Mouse (Mus musculus) midbrain, postnatal 0 days (tissue): ENCODE measurements at regions not wholly inside any gene's neighbourhood (a gene's known extent, or its start where the extent isn't known, plus 50 kb on each side); places are given as distances from the start of the nearest gene placed in this dataset.

Experiments used
- ATAC-seq: fragments of 200-750 bp; cut with Nextera tagmentation; 2 replicates; pipeline ENCODE4 v1.8.0; 2017; ENCODE audit warnings: moderate number of reproducible peaks, mild to moderate bottlenecking, moderate TSS enrichment, moderate library complexity; ENCODE audit not compliant: low FRiP score
- DNase-seq: peaks from one replicate; pipeline ENCODE4 v3.0.0-alpha.2; 2015; ENCODE audit warnings: low spot score
- H3K27ac ChIP-seq: fragments of 300-500 bp; sonication (generic); 2 replicates; pipeline ENCODE4 v1.5.1; 2014; ENCODE audit warnings: low read depth, mild to moderate bottlenecking, low read length, mixed read lengths
- H3K27me3 ChIP-seq: fragments of 300-500 bp; sonication (generic); 2 replicates; pipeline ENCODE4 v1.6.1; 2014; ENCODE audit warnings: low read length, control low read depth, mixed read lengths; ENCODE audit not compliant: insufficient read depth
- H3K36me3 ChIP-seq: fragments of 300-500 bp; sonication (generic); 2 replicates; pipeline ENCODE4 v1.6.1; 2014; ENCODE audit warnings: low read length, control low read depth, mixed read lengths; ENCODE audit not compliant: insufficient read depth
- H3K4me1 ChIP-seq: fragments of 300-500 bp; sonication (generic); 2 replicates; pipeline ENCODE4 v1.6.1; 2014; ENCODE audit warnings: mild to moderate bottlenecking, control low read depth, antibody characterized with exemption, low read length, mixed read lengths; ENCODE audit not compliant: insufficient read depth
- H3K4me2 ChIP-seq: fragments of 300-500 bp; sonication (generic); 2 replicates; pipeline ENCODE4 v1.6.1; 2014; ENCODE audit warnings: low read depth, mild to moderate bottlenecking, low read length, mixed read lengths; ENCODE audit not compliant: poor library complexity, severe bottlenecking
- H3K4me3 ChIP-seq: fragments of 300-500 bp; sonication (generic); 2 replicates; pipeline ENCODE4 v1.5.1; 2014; ENCODE audit warnings: low read depth, mild to moderate bottlenecking, low read length, moderate library complexity
- H3K9ac ChIP-seq: fragments of 300-500 bp; sonication (generic); replicated peaks from 2 replicates; pipeline ENCODE4 v1.6.1; 2014; ENCODE audit warnings: mild to moderate bottlenecking, low read length, moderate library complexity, mixed read lengths; ENCODE audit not compliant: poor library complexity, severe bottlenecking
- H3K9me3 ChIP-seq: fragments of 300-500 bp; sonication (generic); 2 replicates; pipeline ENCODE4 v1.6.1; 2016; ENCODE audit warnings: low read length, control low read depth
- CTCF ChIP-seq: IDR thresholded peaks from 2 replicates; pipeline ENCODE4 v1.5.1; 2016; ENCODE audit warnings: antibody characterized with exemption, mild to moderate bottlenecking
- WGBS: fragments of 180-500 bp; shearing (Covaris S2); extraction: QIAGEN DNeasy Blood & Tissue Kit; methylation state at CpG from one replicate; pipeline ENCODE4 v1.1.7; 2014; 5-methylcytosine and 5-hydroxymethylcytosine counted together

DNA sequence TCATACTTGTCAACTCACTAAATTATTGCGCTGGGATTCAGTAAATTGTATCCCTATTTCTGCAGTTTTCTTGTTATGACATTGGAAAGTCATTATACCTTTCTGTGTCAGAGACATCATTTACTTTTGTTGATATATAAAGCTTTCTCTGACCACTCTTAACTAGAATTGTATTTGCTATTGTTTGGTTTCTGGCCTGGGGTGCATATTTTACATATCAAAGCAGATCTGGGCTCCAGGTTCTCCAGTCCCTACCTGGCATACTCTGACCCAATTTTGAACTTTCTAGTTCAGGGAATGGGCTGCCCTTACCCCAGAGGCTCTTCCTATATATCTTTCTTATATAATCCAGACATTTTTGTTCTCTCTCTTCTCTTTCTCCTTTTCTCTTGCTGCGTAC, 195.8 kb upstream of the Tmeff2 start:
- no peak for DNase-seq
- no peak for TF ChIP-seq CTCF
- H3K9ac ChIP-seq: no peak overlapping the region
- H3K4me1 ChIP-seq: no peaks in the 10 kb centered on the region
- H3K27me3 ChIP-seq: no peaks in the 10 kb centered on the region
- WGBS: 93% methylated on average over 2 of the region's 2 CpGs
- H3K9me3 ChIP-seq: peaks cover 6% of the 10 kb centered on the region; the same call in 1 of the 2 replicates
- H3K4me3 ChIP-seq: no peak overlapping the region
- H3K36me3 ChIP-seq: no peaks in the 10 kb centered on the region
- no peak for ATAC-seq
- no peak overlapping the region for H3K4me2 ChIP-seq
- H3K27ac ChIP-seq: no peak overlapping the region

DNA sequence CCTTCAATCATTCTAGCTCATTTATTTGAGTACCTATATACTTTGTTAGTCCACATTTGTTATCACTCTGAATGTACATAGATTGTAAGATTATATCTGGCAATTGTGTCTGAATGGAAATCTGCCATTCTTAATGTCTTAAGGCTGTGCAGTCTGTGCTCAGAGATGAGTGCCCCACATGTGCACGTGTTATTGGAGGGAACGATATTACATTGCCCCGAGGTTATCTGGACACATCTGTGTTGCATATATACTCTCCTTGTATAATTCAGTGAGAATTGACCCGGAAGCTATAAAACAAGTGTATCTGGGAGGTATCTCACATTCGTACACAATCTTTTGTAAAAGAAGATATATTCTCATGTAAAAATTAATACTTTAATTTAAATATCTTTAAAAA, 155.4 kb upstream of the Tmeff2 start:
- H3K9me3 ChIP-seq: no peaks in the 10 kb centered on the region
- H3K36me3 ChIP-seq: no peaks in the 10 kb centered on the region
- no peak for DNase-seq
- no peak overlapping the region for H3K4me2 ChIP-seq
- TF ChIP-seq CTCF: no peak
- ATAC-seq: no peak
- no peaks in the 10 kb centered on the region for H3K4me1 ChIP-seq
- no peaks in the 10 kb centered on the region for H3K27me3 ChIP-seq
- H3K4me3 ChIP-seq: no peak overlapping the region
- H3K27ac ChIP-seq: no peak overlapping the region
- no peak overlapping the region for H3K9ac ChIP-seq
- 70% methylated on average over 5 of the region's 5 CpGs for WGBS

DNA sequence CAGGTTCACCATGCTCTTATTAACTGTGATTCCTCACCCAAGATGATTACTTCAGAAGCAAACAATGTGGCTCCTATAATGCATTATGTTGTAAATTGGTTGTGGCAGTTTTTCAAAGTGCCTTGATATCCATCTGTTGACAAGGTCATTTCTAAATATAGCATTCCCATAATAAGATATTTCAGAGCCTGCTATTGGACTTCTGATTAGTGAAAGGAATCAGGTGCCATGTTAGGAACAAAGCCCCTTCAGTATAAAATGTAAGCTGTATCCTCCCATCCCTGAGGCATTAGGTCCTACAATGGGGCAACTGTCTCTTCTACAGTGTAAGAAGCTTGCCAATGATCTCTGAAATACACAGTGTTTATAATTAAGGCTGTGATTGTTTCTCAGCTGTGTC, 130.2 kb upstream of the Tmeff2 start:
- H3K4me2 ChIP-seq: no peak overlapping the region
- no peak overlapping the region for H3K9ac ChIP-seq
- no peak for TF ChIP-seq CTCF
- no peaks in the 10 kb centered on the region for H3K4me1 ChIP-seq
- no peak for ATAC-seq
- no peak overlapping the region for H3K27ac ChIP-seq
- no peaks in the 10 kb centered on the region for H3K36me3 ChIP-seq
- DNase-seq: peak; percentile 3
- H3K9me3 ChIP-seq: no peaks in the 10 kb centered on the region
- no peaks in the 10 kb centered on the region for H3K27me3 ChIP-seq
- H3K4me3 ChIP-seq: no peak overlapping the region

DNA sequence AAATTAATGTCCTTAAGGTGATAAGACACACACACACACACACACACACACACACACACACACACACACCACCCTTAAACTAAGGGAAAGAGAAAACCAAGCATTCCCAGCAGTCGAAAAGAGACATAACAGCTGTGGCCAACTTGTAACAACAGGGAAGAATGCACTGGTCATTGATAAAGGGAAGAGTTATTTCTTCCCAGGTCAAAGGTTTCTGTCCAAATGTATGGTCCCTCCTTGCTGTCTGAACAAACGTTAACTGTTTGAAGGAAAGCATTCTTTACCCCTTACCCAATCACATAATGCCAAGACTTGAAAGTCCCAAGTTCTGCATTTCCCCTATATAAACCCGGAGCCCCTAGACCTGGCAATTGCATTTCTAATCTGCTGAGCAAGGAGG, 105.2 kb upstream of the Tmeff2 start:
- no peak for TF ChIP-seq CTCF

DNA sequence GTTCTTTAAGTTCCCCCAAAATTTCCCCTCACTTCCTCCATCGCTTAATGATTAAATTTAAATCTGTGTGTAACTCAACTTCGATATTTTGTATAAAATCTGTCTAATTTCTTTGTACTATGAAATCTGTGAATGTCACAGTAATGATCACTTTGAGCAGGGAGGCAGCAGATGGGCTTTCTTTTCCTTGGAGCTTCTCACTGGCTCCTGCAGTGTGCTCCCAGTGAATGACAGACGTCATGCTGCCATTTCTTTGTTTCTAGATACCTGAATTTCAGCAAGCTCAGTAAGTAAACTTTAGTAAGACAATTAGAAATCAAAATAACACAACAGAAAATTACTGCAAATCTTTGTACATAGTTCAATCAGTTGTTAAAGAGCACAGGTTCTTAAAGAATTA, 102.3 kb upstream of the Tmeff2 start:
- Histone ChIP-seq H3K4me1 (no peaks in the 10 kb centered on the region), H3K9ac (no peak overlapping the region), H3K36me3 (no peaks in the 10 kb centered on the region), H3K4me3 (no peak overlapping the region), H3K27me3 (no peaks in the 10 kb centered on the region), H3K4me2 (no peak overlapping the region), H3K9me3 (no peaks in the 10 kb centered on the region), H3K27ac (no peak overlapping the region)
- ATAC-seq: no peak
- no peak for TF ChIP-seq CTCF
- WGBS: 52% methylated on average over 3 of the region's 3 CpGs
- peak; percentile 4 for DNase-seq

More for the DNA sequence above, 105.2 kb upstream of the Tmeff2 start:
- H3K4me2 ChIP-seq: no peak overlapping the region
- H3K36me3 ChIP-seq: no peaks in the 10 kb centered on the region
- no peaks in the 10 kb centered on the region for H3K4me1 ChIP-seq
- DNase-seq (no peak), ATAC-seq (no peak)
- H3K27ac ChIP-seq: no peak overlapping the region
- H3K9ac ChIP-seq: no peak overlapping the region
- no peak overlapping the region for H3K4me3 ChIP-seq
- H3K9me3 ChIP-seq: no peaks in the 10 kb centered on the region
- H3K27me3 ChIP-seq: no peaks in the 10 kb centered on the region
- WGBS: 79% methylated on average over 3 of the region's 3 CpGs

DNA sequence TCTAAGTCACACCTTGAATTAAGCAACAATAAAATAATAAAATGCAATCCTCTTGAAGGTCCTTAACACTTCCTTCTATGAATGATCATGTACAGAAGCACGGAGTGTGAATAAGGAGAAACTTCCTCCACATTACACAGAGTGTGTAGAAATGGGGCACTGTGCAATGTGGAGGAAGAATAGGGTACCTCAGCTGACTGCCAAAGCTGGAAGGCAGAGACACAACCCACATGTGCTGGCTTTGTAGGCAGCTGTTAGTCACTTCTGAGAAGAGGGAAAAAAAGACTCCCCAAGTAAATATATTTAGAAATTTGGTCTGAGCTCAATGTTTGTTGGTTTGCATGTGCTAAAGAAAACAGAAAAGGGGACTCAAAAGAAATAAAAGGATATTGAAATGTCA, 94.1 kb upstream of the Tmeff2 start:
- DNase-seq (no peak), ATAC-seq (no peak)
- H3K27ac ChIP-seq: no peak overlapping the region
- no peak overlapping the region for H3K9ac ChIP-seq
- no peaks in the 10 kb centered on the region for H3K4me1 ChIP-seq
- H3K27me3 ChIP-seq: no peaks in the 10 kb centered on the region
- no peak overlapping the region for H3K4me2 ChIP-seq
- H3K36me3 ChIP-seq: no peaks in the 10 kb centered on the region
- H3K4me3 ChIP-seq: no peak overlapping the region
- H3K9me3 ChIP-seq: no peaks in the 10 kb centered on the region
- 71% methylated on average over 1 of the region's 1 CpGs for WGBS
- TF ChIP-seq CTCF: no peak

DNA sequence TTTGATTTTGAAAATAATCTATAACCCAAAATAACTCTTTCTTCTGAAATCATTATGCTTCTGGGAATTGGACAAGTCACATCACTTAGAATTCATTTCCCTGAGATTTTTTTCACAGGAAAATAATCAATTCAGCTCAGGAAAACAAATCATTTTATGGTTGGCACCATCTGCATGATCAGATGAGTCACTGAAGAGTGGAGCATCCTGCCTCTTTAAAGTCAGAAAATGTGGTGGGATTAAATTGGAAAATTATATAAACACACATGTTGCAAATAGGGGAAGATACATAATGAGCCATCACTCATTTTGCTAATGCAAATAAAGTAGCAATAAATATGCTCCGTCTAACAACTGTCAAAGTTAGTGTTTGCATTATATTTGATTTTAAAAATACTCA, 93.6 kb upstream of the Tmeff2 start:
- no peak overlapping the region for H3K4me2 ChIP-seq
- TF ChIP-seq CTCF: no peak
- no peaks in the 10 kb centered on the region for H3K4me1 ChIP-seq
- no peak overlapping the region for H3K27ac ChIP-seq
- no peak overlapping the region for H3K4me3 ChIP-seq
- 75% methylated on average over 1 of the region's 1 CpGs for WGBS
- no peaks in the 10 kb centered on the region for H3K36me3 ChIP-seq
- no peak for DNase-seq
- no peaks in the 10 kb centered on the region for H3K9me3 ChIP-seq
- ATAC-seq: no peak
- H3K9ac ChIP-seq: no peak overlapping the region
- H3K27me3 ChIP-seq: no peaks in the 10 kb centered on the region
